Mouse (Mus musculus) hindbrain, postnatal 0 days (tissue): Measurements from ENCODE around the gene Fam155a. TPM values are rescaled to one million over a fixed set of nuclear protein-coding genes. Genes with fewer than 3 reads are reported as not detected.
"Not testable (repeated sequence)": the region's sequence is repeated elsewhere in the genome, so short reads cannot be mapped to it uniquely, and the experiment has no call there.

ENCODE experiments used
- ATAC-seq: fragments of 200-750 bp; cut with Nextera tagmentation; 2 replicates; pipeline ENCODE4 v1.8.0; 2017; ENCODE audit warnings: mild to moderate bottlenecking, moderate TSS enrichment, moderate library complexity
- DNase-seq: peaks from one replicate; pipeline ENCODE4 v3.0.0-alpha.2; 2015; ENCODE audit warnings: low spot score
- H3K27ac ChIP-seq: fragments of 300-500 bp; sonication (generic); 2 replicates; pipeline ENCODE4 v1.5.1; 2014; ENCODE audit warnings: mild to moderate bottlenecking
- H3K27me3 ChIP-seq: fragments of 300-500 bp; sonication (generic); 2 replicates; pipeline ENCODE4 v1.6.1; 2014; ENCODE audit warnings: low read length, mixed read lengths; ENCODE audit not compliant: insufficient read depth
- H3K36me3 ChIP-seq: fragments of 300-500 bp; sonication (generic); 2 replicates; pipeline ENCODE4 v1.6.1; 2014; ENCODE audit warnings: low read length, mixed read lengths; ENCODE audit not compliant: insufficient read depth
- H3K4me1 ChIP-seq: fragments of 300-500 bp; sonication (generic); 2 replicates; pipeline ENCODE4 v1.6.1; 2014; ENCODE audit warnings: antibody characterized with exemption, low read length, mixed read lengths; ENCODE audit not compliant: insufficient read depth
- H3K4me2 ChIP-seq: fragments of 300-500 bp; sonication (generic); 2 replicates; pipeline ENCODE4 v1.6.1; 2014; ENCODE audit warnings: low read depth, mild to moderate bottlenecking, low read length, moderate library complexity, mixed read lengths
- H3K4me3 ChIP-seq: fragments of 300-500 bp; sonication (generic); 2 replicates; pipeline ENCODE4 v1.5.1; 2014; ENCODE audit warnings: low read length
- H3K9ac ChIP-seq: fragments of 300-500 bp; sonication (generic); replicated peaks from 2 replicates; pipeline ENCODE4 v1.6.1; 2014; ENCODE audit warnings: mild to moderate bottlenecking, low read length, moderate library complexity, mixed read lengths
- H3K9me3 ChIP-seq: fragments of 300-500 bp; sonication (generic); 2 replicates; pipeline ENCODE4 v1.6.1; 2016; ENCODE audit warnings: low read length, mixed read lengths
- CTCF ChIP-seq: IDR thresholded peaks from 2 replicates; pipeline ENCODE4 v1.5.1; 2016; ENCODE audit warnings: antibody characterized with exemption, control low read depth, low read depth
- WGBS: fragments of 180-500 bp; shearing (Covaris S2); extraction: QIAGEN DNeasy Blood & Tissue Kit; methylation state at CpG from one replicate; pipeline ENCODE4 v1.1.7; 2014; 5-methylcytosine and 5-hydroxymethylcytosine counted together
- polyA plus RNA-seq: library from polyadenylated mRNA; unstranded; fragments of >200 nt; fragmentation: Nextera tagmentation; extraction: Ambion mirVana; gene quantifications from 2 replicates; pipeline ENCODE4 v1.2.1, GENCODE M21; 2015
- total RNA-seq: library from RNA; depleted of rRNA; stranded (reverse); fragments of >200 nt; gene quantifications from 2 replicates; pipeline ENCODE4 v1.2.3, GENCODE M21; 2014

Gene Fam155a
- total and polyA plus RNA-seq, 2 experiments from 2014 or later: 34.0 to 117 TPM

- no peak for ATAC-seq
- Histone ChIP-seq H3K4me2 (no peak overlapping the region), H3K27me3 (no peaks in the 10 kb centered on the region), H3K9ac (no peak overlapping the region), H3K4me3 (no peak overlapping the region), H3K27ac (no peak overlapping the region), H3K9me3 (no peaks in the 10 kb centered on the region), H3K4me1 (no peaks in the 10 kb centered on the region), H3K36me3 (no peaks in the 10 kb centered on the region)
- peak; percentile 17 for DNase-seq
- WGBS: 80% methylated on average over 2 of the region's 2 CpGs
- TF ChIP-seq CTCF: no peak
Observed at GRCm38 (mm10) chr8:9694794-9695193, 76.2 kb downstream of the Fam155a start.

- H3K4me1 ChIP-seq: no peaks in the 10 kb centered on the region
- H3K9me3 ChIP-seq: no peaks in the 10 kb centered on the region
- no peak overlapping the region for H3K27ac ChIP-seq
- H3K4me2 ChIP-seq: no peak overlapping the region
- H3K9ac ChIP-seq: no peak overlapping the region
- ATAC-seq (no peak), DNase-seq (peak; percentile 28)
- H3K36me3 ChIP-seq: no peaks in the 10 kb centered on the region
- 52% methylated on average over 5 of the region's 5 CpGs for WGBS
- TF ChIP-seq CTCF: no peak
- no peak overlapping the region for H3K4me3 ChIP-seq
- no peaks in the 10 kb centered on the region for H3K27me3 ChIP-seq
Observed at GRCm38 (mm10) chr8:9692370-9692769, 78.6 kb downstream of the Fam155a start.

GRCm38 (mm10) chr8:9660014-9660413 lies 110.9 kb downstream of the Fam155a start:
- ATAC-seq: peak; percentile 38; the same call in 1 of the 2 replicates
- H3K9ac ChIP-seq, DNase-seq, H3K27me3 ChIP-seq, H3K9me3 ChIP-seq, H3K36me3 ChIP-seq, H3K4me1 ChIP-seq, H3K27ac ChIP-seq, H3K4me3 ChIP-seq, H3K4me2 ChIP-seq: not testable (repeated sequence)
- 92% methylated on average over 3 of the region's 3 CpGs for WGBS

- Histone ChIP-seq H3K9ac (no peak overlapping the region), H3K4me2 (no peak overlapping the region), H3K4me1 (no peaks in the 10 kb centered on the region), H3K4me3 (no peak overlapping the region), H3K9me3 (no peaks in the 10 kb centered on the region), H3K27me3 (no peaks in the 10 kb centered on the region), H3K27ac (no peak overlapping the region), H3K36me3 (no peaks in the 10 kb centered on the region)
- ATAC-seq (no peak), DNase-seq (no peak)
- TF ChIP-seq CTCF: no peak
- 96% methylated on average over 2 of the region's 2 CpGs for WGBS
Observed at GRCm38 (mm10) chr8:9656901-9657300, 114.1 kb downstream of the Fam155a start.

GRCm38 (mm10) chr8:9654826-9655225 lies 116.1 kb downstream of the Fam155a start:
- 78% methylated on average over 6 of the region's 6 CpGs for WGBS
- Histone ChIP-seq H3K4me1 (no peaks in the 10 kb centered on the region), H3K27me3 (no peaks in the 10 kb centered on the region), H3K4me2 (no peak overlapping the region), H3K27ac (no peak overlapping the region), H3K36me3 (no peaks in the 10 kb centered on the region), H3K4me3 (no peak overlapping the region), H3K9me3 (no peaks in the 10 kb centered on the region), H3K9ac (no peak overlapping the region)
- no peak for TF ChIP-seq CTCF
- no peak for ATAC-seq
- DNase-seq: no peak

GRCm38 (mm10) chr8:9653643-9654042 lies 117.3 kb downstream of the Fam155a start:
- Histone ChIP-seq H3K27me3 (no peaks in the 10 kb centered on the region), H3K36me3 (no peaks in the 10 kb centered on the region), H3K4me3 (no peak overlapping the region), H3K9me3 (no peaks in the 10 kb centered on the region), H3K9ac (no peak overlapping the region), H3K4me1 (no peaks in the 10 kb centered on the region), H3K4me2 (no peak overlapping the region), H3K27ac (no peak overlapping the region)
- DNase-seq (no peak), ATAC-seq (no peak)
- TF ChIP-seq CTCF: no peak
- 45% methylated on average over 1 of the region's 1 CpGs for WGBS

- ATAC-seq: no peak
- WGBS: 98% methylated on average over 2 of the region's 2 CpGs
- Histone ChIP-seq H3K4me1 (no peaks in the 10 kb centered on the region), H3K4me2 (no peak overlapping the region), H3K4me3 (no peak overlapping the region), H3K9ac (no peak overlapping the region), H3K27me3 (no peaks in the 10 kb centered on the region), H3K27ac (no peak overlapping the region), H3K9me3 (no peaks in the 10 kb centered on the region), H3K36me3 (no peaks in the 10 kb centered on the region)
- no peak for TF ChIP-seq CTCF
- no peak for DNase-seq
Observed at GRCm38 (mm10) chr8:9638162-9638561, 132.8 kb downstream of the Fam155a start.
